Comparison of ENCODE assay signal across 10 mouse cellular contexts in the genomic region with DNA sequence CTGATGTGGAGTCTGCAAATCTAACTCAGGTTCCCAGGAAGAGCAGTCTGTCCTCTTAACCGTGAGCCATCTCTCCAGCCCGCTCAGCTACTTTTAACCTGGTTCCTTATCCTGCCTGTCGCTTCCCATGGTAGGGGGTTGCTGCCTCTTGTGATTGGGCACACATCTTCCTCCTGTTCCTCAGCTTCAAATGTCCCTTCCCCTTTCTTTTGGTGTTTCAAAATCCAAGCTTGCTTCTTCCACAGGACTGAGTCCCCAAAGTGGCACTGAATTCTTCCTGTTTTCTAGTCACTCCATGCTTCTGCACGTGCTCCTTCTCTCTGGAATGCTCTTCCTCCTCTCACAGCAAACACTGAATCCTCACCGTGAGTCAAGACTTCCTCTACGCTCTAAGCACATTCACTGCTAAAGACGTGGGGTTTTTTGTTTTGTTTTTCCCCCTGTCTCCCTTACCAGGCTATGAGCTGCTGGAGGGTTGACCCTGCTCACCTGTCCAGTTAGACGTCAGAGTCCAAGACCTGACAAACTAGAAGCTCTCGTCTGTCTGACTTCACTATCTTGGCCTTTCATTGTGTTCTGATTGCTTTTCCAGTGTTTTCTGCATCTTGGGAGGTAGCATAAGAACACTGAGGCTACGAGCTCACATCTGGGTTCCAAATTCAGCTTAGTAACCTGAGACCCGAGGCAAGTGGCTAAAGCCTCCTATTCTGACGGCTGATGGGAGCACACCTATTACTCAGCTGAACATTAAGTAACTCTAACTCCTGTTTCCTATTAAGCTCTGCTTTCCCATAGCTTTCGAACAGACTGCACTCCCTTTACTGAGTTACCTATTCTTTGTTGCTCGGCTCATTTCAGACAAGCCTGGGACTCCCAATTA. TPM values are rescaled to one million over a fixed set of nuclear protein-coding genes. Genes with fewer than 3 reads are reported as not detected.
A peak's percentile ranks its signal among the peaks of the same experiment; 100 is the strongest.
DNase-seq lines count a peak whose midpoint lies in the region; ATAC-seq and TF ChIP-seq lines count a peak whose summit lies in the region.
"Had no signal": no experiment of that assay in that cellular context is flagged by ENCODE, and none has a peak within 500 bp of the region (broad histone marks: within the 10 kb centered on the region; RNA-seq: fewer than 3 reads in every experiment).

No protein-coding gene starts in this region.

- H3K4me2 ChIP-seq in liver, embryonic 16.5 days (ENCODE audit: low read depth, low read length), result peak overlapping the region; percentile 98

- peaks cover 67% of the 10 kb centered on the region for H3K36me3 ChIP-seq in E14TG2a.4 (ENCODE audit: insufficient read depth, low read length)
- H3K36me3 ChIP-seq in liver, embryonic 16.5 days (ENCODE audit: control insufficient read depth, insufficient read depth), result peaks cover 20% of the 10 kb centered on the region

- 63% methylated on average over 14 of the region's 14 CpGs for WGBS in liver, embryonic 16.5 days (ENCODE audit: insufficient replicate concordance)

- peak overlapping the region; percentile 75 for H3K4me3 ChIP-seq in gastrocnemius, adult 2 months
- peak overlapping the region; percentile 94 for H3K4me3 ChIP-seq in E14TG2a.4 (replicated peaks; ENCODE audit: low read length)
- H3K4me3 ChIP-seq in liver, embryonic 16.5 days (ENCODE audit: low read depth, low read length), result peak overlapping the region; percentile 81

- peak; percentile 12 for DNase-seq in gastrocnemius, adult 2 months
- DNase-seq in gastrocnemius, postnatal 14 days, result no peak
- peak; percentile 64 for DNase-seq in forelimb bud, embryonic 11.5 days (ENCODE audit: low read depth, low spot score)
- no peak for DNase-seq in adrenal gland, adult 8-10 months
- no peak for DNase-seq in layer of hippocampus, adult 18-20 months (ENCODE audit: low spot score in 2 of 2)
- no peak for DNase-seq in spleen, adult 18-20 months
- DNase-seq: kidney, adult 8-10 months; thymus, adult 2 months had no signal

- no peaks in the 10 kb centered on the region for H3K27me3 ChIP-seq in E14TG2a.4 (ENCODE audit: insufficient read depth, low read length)
- H3K27me3 ChIP-seq in liver, embryonic 16.5 days (ENCODE audit: control insufficient read depth, insufficient read depth, low read depth, low read length), result no peaks in the 10 kb centered on the region

- H3K9me3 ChIP-seq in E14TG2a.4 (ENCODE audit: low read length), result peaks cover 5% of the 10 kb centered on the region; the same call in 1 of the 2 replicates
- H3K9me3 ChIP-seq in liver, embryonic 16.5 days (replicated peaks; ENCODE audit: control insufficient read depth, low read length), result no peaks in the 10 kb centered on the region

- peaks cover 63% of the 10 kb centered on the region for H3K4me1 ChIP-seq in E14TG2a.4 (replicated peaks; ENCODE audit: low read depth, low read length)
- peaks cover 27% of the 10 kb centered on the region for H3K4me1 ChIP-seq in liver, embryonic 16.5 days (ENCODE audit: control insufficient read depth, low read depth, low read length)

- H3K9ac ChIP-seq in liver, embryonic 16.5 days (ENCODE audit: low read depth, low read length), result peak overlapping the region; percentile 57

- no peak for TF ChIP-seq CTCF in gastrocnemius, adult 2 months (IDR thresholded peaks at IDR 0.05)
- no peak for TF ChIP-seq CTCF in E14TG2a.4 (conservative IDR thresholded peaks at IDR 0.05; ENCODE audit: low read length)

- no peak for ATAC-seq in liver, embryonic 16.5 days (ENCODE audit: low read depth)

- H3K27ac ChIP-seq in gastrocnemius, adult 2 months, result peak overlapping the region; percentile 99
- H3K27ac ChIP-seq in liver, embryonic 16.5 days (ENCODE audit: low read length), result peak overlapping the region; percentile 95

- intact Hi-C loops in gastrocnemius, adult 2 months (cut with DNase I), result loop anchor here (2.0 kb wide), 1 partner anchor 13 kb away; a partner anchor contains a TSS
- intact Hi-C loops in gastrocnemius, postnatal 14 days (cut with DNase I; ENCODE audit: low total_unique reads), result no loop called here

RNA-seq across cellular contexts. Expression of a gene that starts 1.7 kb away (rescaled TPM):
- total RNA-seq in gastrocnemius, adult 2 months (2021), result 10 to 100 TPM; 86.3 to 86.4 TPM
- total RNA-seq in gastrocnemius, postnatal 14 days (2021), result 100 to 1,000 TPM; 117 to 122 TPM
- polyA plus RNA-seq in liver, embryonic 16.5 days (2015; fragmentation: Nextera tagmentation; extraction: Ambion mirVana), result 57.5 and 59.7 TPM in 2 replicates
- total RNA-seq in adrenal gland, adult 8-10 months (2022), result 100 to 1,000 TPM in 1 of 4 experiments, 10 to 100 TPM in 3; 79.2 to 112 (median 89.0) TPM
- total RNA-seq in layer of hippocampus, adult 18-20 months (2021), result 10 to 100 TPM; 50.5 to 51.9 TPM

RNA-seq across cellular contexts. Expression of a gene that starts 10.5 kb away (rescaled TPM):
- 1,000 to 10,000 TPM; 7,153 to 7,488 TPM for total RNA-seq in gastrocnemius, adult 2 months (2021)
- 1,000 to 10,000 TPM; 6,763 to 7,262 TPM for total RNA-seq in gastrocnemius, postnatal 14 days (2021)
- 11.6 and 22.1 TPM in 2 replicates for polyA plus RNA-seq in liver, embryonic 16.5 days (2015; fragmentation: Nextera tagmentation; extraction: Ambion mirVana)
- total RNA-seq in adrenal gland, adult 8-10 months (2022), result 10 to 100 TPM; 39.4 to 66.5 (median 54.7) TPM
- 1 to 10 TPM; 6.0 to 9.9 TPM for total RNA-seq in layer of hippocampus, adult 18-20 months (2021)

RNA-seq across cellular contexts. Expression of a gene that starts 13.1 kb away (rescaled TPM):
- total RNA-seq in gastrocnemius, adult 2 months (2021), result 100 to 1,000 TPM; 252 to 257 TPM
- total RNA-seq in gastrocnemius, postnatal 14 days (2021), result 100 to 1,000 TPM; 340 to 388 TPM
- polyA plus RNA-seq in liver, embryonic 16.5 days (2015; fragmentation: Nextera tagmentation; extraction: Ambion mirVana), result 899 and 965 TPM in 2 replicates
- 1,000 to 10,000 TPM in 1 of 4 experiments, 100 to 1,000 TPM in 3; 582 to 1,056 (median 737) TPM for total RNA-seq in adrenal gland, adult 8-10 months (2022)
- total RNA-seq in layer of hippocampus, adult 18-20 months (2021), result 100 to 1,000 TPM; 326 to 341 TPM

RNA-seq across cellular contexts. Expression of a gene that starts 20.2 kb away (rescaled TPM):
- 100 to 1,000 TPM; 264 to 408 TPM for total RNA-seq in gastrocnemius, adult 2 months (2021)
- total RNA-seq in gastrocnemius, postnatal 14 days (2021), result 100 to 1,000 TPM; 278 to 315 TPM
- polyA plus RNA-seq in liver, embryonic 16.5 days (2015; fragmentation: Nextera tagmentation; extraction: Ambion mirVana), result 74.5 and 79.2 TPM in 2 replicates
- total RNA-seq in adrenal gland, adult 8-10 months (2022), result 100 to 1,000 TPM; 121 to 137 (median 127) TPM
- 100 to 1,000 TPM; 121 to 123 TPM for total RNA-seq in layer of hippocampus, adult 18-20 months (2021)

RNA-seq across cellular contexts. Expression of a gene that starts 20.4 kb away (rescaled TPM):
- 10 to 100 TPM; 39.6 to 44.9 TPM for total RNA-seq in gastrocnemius, adult 2 months (2021)
- 10 to 100 TPM; 21.2 to 25.5 TPM for total RNA-seq in gastrocnemius, postnatal 14 days (2021)
- 3.0 and 4.3 TPM in 2 replicates for polyA plus RNA-seq in liver, embryonic 16.5 days (2015; fragmentation: Nextera tagmentation; extraction: Ambion mirVana)
- total RNA-seq in adrenal gland, adult 8-10 months (2022), result 10 to 100 TPM; 42.7 to 57.7 (median 49.8) TPM
- 100 to 1,000 TPM; 330 to 389 TPM for total RNA-seq in layer of hippocampus, adult 18-20 months (2021)

Comparison
In these comparisons a context has a peak if more than half of its experiments do, and no peak if none do; other contexts are left out.
1. DNase-seq: peak in gastrocnemius, adult 2 months (single experiment) and forelimb bud, embryonic 11.5 days (single experiment); none in gastrocnemius, postnatal 14 days (single experiment), adrenal gland, adult 8-10 months (single experiment), layer of hippocampus, adult 18-20 months (0 of 2) and spleen, adult 18-20 months (0 of 2).
2. RNA of a gene that starts 10.5 kb away (total RNA-seq): 7,153 to 7,488 TPM in gastrocnemius, adult 2 months and 6,763 to 7,262 TPM in gastrocnemius, postnatal 14 days; 39.4 to 66.5 TPM in adrenal gland, adult 8-10 months and 6.0 to 9.9 TPM in layer of hippocampus, adult 18-20 months; every median in the first group is over 100 times any median in the second.
3. Peak in every context shown above with its lines, with median percentiles within 50 percentile points of each other: H3K4me3 ChIP-seq.